Mouse (Mus musculus): ENCODE data around the gene Dmc1.

DNA sequence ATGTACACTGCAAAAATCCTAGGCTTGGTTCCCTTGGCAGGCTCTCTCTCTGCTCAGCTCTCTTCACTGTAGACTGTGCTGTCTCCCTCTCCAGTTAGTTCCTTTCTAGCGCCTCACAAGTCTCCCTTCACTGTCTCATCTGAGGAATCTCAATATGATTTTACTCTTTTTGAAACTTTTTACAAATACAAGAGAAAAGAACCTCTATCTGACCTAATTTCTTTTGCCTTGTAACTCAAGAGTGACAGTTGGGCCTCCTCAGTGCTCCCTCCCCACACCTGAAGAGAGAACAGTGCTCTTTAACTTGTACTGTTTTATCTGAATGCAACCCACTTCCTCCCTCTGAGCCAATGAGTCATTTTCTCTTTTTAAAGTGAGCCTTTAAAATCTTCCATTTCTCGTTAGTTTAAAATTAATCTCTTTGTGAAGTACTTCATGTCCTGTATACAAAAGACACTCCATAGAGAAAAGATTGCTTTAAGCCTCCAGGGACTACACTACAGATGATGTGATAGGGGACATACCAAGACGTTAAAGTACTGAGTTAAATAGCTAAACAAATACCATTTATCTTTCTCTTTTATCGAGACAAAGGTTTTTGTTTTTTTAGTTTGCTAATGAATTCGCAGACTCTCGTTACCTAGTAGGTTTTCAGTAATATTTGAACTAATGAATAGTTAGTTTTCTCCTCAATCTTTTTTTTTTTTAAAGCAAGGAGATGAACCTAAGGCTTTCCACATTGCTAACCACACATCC is 27.1 kb downstream of the Dmc1 start:
- TF ChIP-seq USF1 (IDR thresholded peaks at IDR 0.05; ENCODE audit: low read depth) (no peak), POLR2A (IDR thresholded peaks at IDR 0.05; ENCODE audit: insufficient read length, low read depth) (no peak), MAX (IDR thresholded peaks at IDR 0.05; ENCODE audit: low read depth) (no peak), POLR2AphosphoS2 (IDR thresholded peaks at IDR 0.05; ENCODE audit: insufficient read length, low read depth) (no peak), TCF12 (IDR thresholded peaks at IDR 0.05; ENCODE audit: insufficient read depth, poor library complexity, severe bottlenecking) (no peak), REST (IDR thresholded peaks at IDR 0.05; ENCODE audit: insufficient read depth, insufficient read length) (no peak), MYOD1 (IDR thresholded peaks at IDR 0.05; ENCODE audit: control insufficient read depth in 1 of 3, insufficient read length in 2 of 3, low read depth in 2 of 3) (no peak), TCF3 (IDR thresholded peaks at IDR 0.05; ENCODE audit: insufficient read length, low read depth) (no peak)

All from myocyte (in vitro differentiated cells).